Comparison of ENCODE assay signal across 9 mouse cellular contexts in genomic region chr4:120277255-120277928, GRCm38 (mm10). TPM values are rescaled to one million over a fixed set of nuclear protein-coding genes. Genes with fewer than 3 reads are reported as not detected.
DNase-seq lines count a peak whose midpoint lies in the region; ATAC-seq and TF ChIP-seq lines count a peak whose summit lies in the region.
"Had no signal": no experiment of that assay in that cellular context is flagged by ENCODE, and none has a peak within 500 bp of the region (broad histone marks: within the 10 kb centered on the region; RNA-seq: fewer than 3 reads in every experiment).

No protein-coding gene starts in this region.

- H3K4me1 ChIP-seq in forebrain, embryonic 14.5 days (ENCODE audit: control insufficient read depth, insufficient read depth, low read length): peaks cover 81% of the 10 kb centered on the region
- H3K4me1 ChIP-seq in hindbrain, embryonic 16.5 days (ENCODE audit: control insufficient read depth, insufficient read depth, low read depth, low read length): peaks cover 28% of the 10 kb centered on the region
- no peaks in the 10 kb centered on the region for H3K4me1 ChIP-seq in lung, postnatal 0 days (ENCODE audit: insufficient read depth, low read depth, low read length)

- H3K27ac ChIP-seq in forebrain, embryonic 14.5 days (ENCODE audit: low read depth, low read length): peak overlapping the region; percentile 70
- H3K27ac ChIP-seq in hindbrain, embryonic 16.5 days (ENCODE audit: low read depth, low read length): no peak overlapping the region
- H3K27ac ChIP-seq in lung, postnatal 0 days (ENCODE audit: low read length): no peak overlapping the region

- H3K9me3 ChIP-seq in forebrain, embryonic 14.5 days (replicated peaks; ENCODE audit: control insufficient read depth, low read length): no peaks in the 10 kb centered on the region
- no peaks in the 10 kb centered on the region for H3K9me3 ChIP-seq in hindbrain, embryonic 16.5 days (ENCODE audit: control insufficient read depth, low read length)
- H3K9me3 ChIP-seq in lung, postnatal 0 days (ENCODE audit: low read length): no peaks in the 10 kb centered on the region

- TF ChIP-seq CTCF in lung, postnatal 0 days (IDR thresholded peaks at IDR 0.05): no peak

- no peak overlapping the region for H3K4me3 ChIP-seq in forebrain, embryonic 14.5 days (ENCODE audit: low read depth, low read length)
- H3K4me3 ChIP-seq in hindbrain, embryonic 16.5 days (ENCODE audit: low read length): no peak overlapping the region
- H3K4me3 ChIP-seq in lung, postnatal 0 days (ENCODE audit: low read depth, low read length): no peak overlapping the region

- ATAC-seq in forebrain, embryonic 14.5 days: peak; percentile 54
- no peak for ATAC-seq in hindbrain, embryonic 16.5 days
- peak; percentile 58 for ATAC-seq in lung, postnatal 0 days
- no peak for ATAC-seq in cerebellum, adult (ENCODE audit: insufficient number of reproducible peaks, low FRiP score, low TSS enrichment)
- ATAC-seq: Patski had no signal

- TF ChIP-seq EP300 in lung, postnatal 0 days (IDR thresholded peaks at IDR 0.05): no peak

- H3K27me3 ChIP-seq in forebrain, embryonic 14.5 days (replicated peaks; ENCODE audit: control insufficient read depth, insufficient read depth, low read length): no peaks in the 10 kb centered on the region
- no peaks in the 10 kb centered on the region; the same call in 1 of the 2 replicates for H3K27me3 ChIP-seq in hindbrain, embryonic 16.5 days (replicated peaks; ENCODE audit: control insufficient read depth, insufficient read depth, low read length)
- H3K27me3 ChIP-seq in lung, postnatal 0 days (replicated peaks; ENCODE audit: insufficient read depth, low read length): 0 out of 2 replicates have a peak, but pooled peaks cover 5% of the 10 kb centered on the region
- H3K27me3 ChIP-seq: Patski had no signal

- H3K9ac ChIP-seq in forebrain, embryonic 14.5 days (ENCODE audit: low read length): peak overlapping the region; percentile 29; the same call in 1 of the 2 replicates
- H3K9ac ChIP-seq in hindbrain, embryonic 16.5 days (ENCODE audit: low read depth, low read length): peak overlapping the region; percentile 38
- no peak overlapping the region for H3K9ac ChIP-seq in lung, postnatal 0 days (replicated peaks; ENCODE audit: low read depth)

- 16% methylated on average over 4 of the region's 4 CpGs for WGBS in forebrain, embryonic 14.5 days
- 15% methylated on average over 4 of the region's 4 CpGs for WGBS in hindbrain, embryonic 16.5 days
- 17% methylated on average over 4 of the region's 4 CpGs for WGBS in lung, postnatal 0 days

- H3K4me2 ChIP-seq in forebrain, embryonic 14.5 days (ENCODE audit: low read length): 0 out of 2 replicates have a peak overlapping the region, but pooled peaks have one; percentile 14
- H3K4me2 ChIP-seq in hindbrain, embryonic 16.5 days (ENCODE audit: low read length): no peak overlapping the region
- H3K4me2 ChIP-seq in lung, postnatal 0 days (replicated peaks; ENCODE audit: low read depth, low read length): no peak overlapping the region

- peak; percentile 35 to 53 for DNase-seq in layer of hippocampus, postnatal 10 days (ENCODE audit: low spot score in 2 of 2)
- DNase-seq in layer of hippocampus, postnatal 25 days (ENCODE audit: extremely low spot score in 1 of 2, low spot score in 1 of 2): no peak
- peak; percentile 76 for DNase-seq in forebrain, embryonic 14.5 days (ENCODE audit: low spot score)
- peak; percentile 47 for DNase-seq in lung, postnatal 0 days (ENCODE audit: low spot score)
- no peak for DNase-seq in thymus, postnatal 14 days
- no peak for DNase-seq in cerebellum, adult 9-11 months

- peaks cover 15% of the 10 kb centered on the region for H3K36me3 ChIP-seq in forebrain, embryonic 14.5 days (ENCODE audit: control insufficient read depth, insufficient read depth, low read length)
- no peaks in the 10 kb centered on the region for H3K36me3 ChIP-seq in hindbrain, embryonic 16.5 days (ENCODE audit: control insufficient read depth, insufficient read depth, low read length)
- no peaks in the 10 kb centered on the region for H3K36me3 ChIP-seq in lung, postnatal 0 days (ENCODE audit: insufficient read depth, low read length)

RNA-seq across cellular contexts. Expression of gene Foxo6, which starts 9.8 kb away (rescaled TPM):
- 10 to 100 TPM; 60.4 to 61.7 TPM for total RNA-seq in layer of hippocampus, postnatal 10 days (2021)
- total RNA-seq in layer of hippocampus, postnatal 25 days (2021): 10 to 100 TPM; 36.3 to 37.4 TPM
- polyA plus RNA-seq in forebrain, embryonic 14.5 days (2014; fragmentation: Nextera tagmentation; extraction: Ambion mirVana): 4.9 and 6.5 TPM in 2 replicates
- polyA plus RNA-seq in hindbrain, embryonic 16.5 days (2015; fragmentation: Nextera tagmentation; extraction: Ambion mirVana): 0.85 and 1.1 TPM in 2 replicates
- polyA plus RNA-seq in lung, postnatal 0 days (2015; fragmentation: Nextera tagmentation; extraction: Ambion mirVana): 0.13 and 0.26 TPM in 2 replicates

Comparison
In these comparisons a context has a peak if more than half of its experiments do, and no peak if none do; other contexts are left out.
1. DNase-seq: peak in layer of hippocampus, postnatal 10 days (2 of 2), forebrain, embryonic 14.5 days (single experiment) and lung, postnatal 0 days (single experiment); none in layer of hippocampus, postnatal 25 days (0 of 2), thymus, postnatal 14 days (single experiment) and cerebellum, adult 9-11 months (single experiment).
2. ATAC-seq: peak in forebrain, embryonic 14.5 days (single experiment) and lung, postnatal 0 days (single experiment); none in hindbrain, embryonic 16.5 days (single experiment) and cerebellum, adult (single experiment).